Mouse (Mus musculus) neutrophil, adult 5-6 weeks (primary cell): Measurements from ENCODE around the gene Akap6. TPM values are rescaled to one million over a fixed set of nuclear protein-coding genes. Genes with fewer than 3 reads are reported as not detected.

ENCODE experiments used
- ATAC-seq: fragments of 151-379, 151-347 bp; 2 replicates; pipeline ENCODE4 v1.8.0; 2017; ENCODE audit warnings: mild to moderate bottlenecking, moderate TSS enrichment; ENCODE audit not compliant: insufficient number of reproducible peaks, poor library complexity, low FRiP score, severe bottlenecking; ENCODE audit errors: extremely low read depth
- total RNA-seq: library from RNA; stranded (forward); fragments of 200-1000 nt; gene quantifications from 2 replicates; pipeline ENCODE4 v1.2.3, GENCODE M21; 2017

The Akap6 gene
- total RNA-seq, 1 experiment from 2014 or later = under 0.01 TPM

DNA sequence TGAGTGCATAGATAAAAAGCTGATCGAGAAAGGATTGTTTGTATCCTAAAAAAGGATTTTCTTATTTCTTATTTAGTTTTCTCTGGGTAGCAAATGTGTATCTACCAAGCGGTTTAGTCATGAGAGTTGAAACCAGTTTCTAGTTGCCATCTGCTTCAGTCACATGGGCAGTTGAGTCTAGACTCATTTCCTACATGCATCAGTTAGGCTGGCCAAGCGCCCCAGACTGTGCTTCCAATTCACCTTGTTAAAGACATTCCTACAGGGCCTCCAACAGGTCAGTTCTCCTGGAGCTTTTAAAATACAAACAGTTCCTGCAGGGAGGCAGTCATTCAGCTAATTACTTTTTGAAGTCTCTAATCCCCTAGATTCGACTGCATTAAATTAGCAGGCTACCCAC lies 176.9 kb downstream of the Akap6 start:
- no peak for ATAC-seq

DNA sequence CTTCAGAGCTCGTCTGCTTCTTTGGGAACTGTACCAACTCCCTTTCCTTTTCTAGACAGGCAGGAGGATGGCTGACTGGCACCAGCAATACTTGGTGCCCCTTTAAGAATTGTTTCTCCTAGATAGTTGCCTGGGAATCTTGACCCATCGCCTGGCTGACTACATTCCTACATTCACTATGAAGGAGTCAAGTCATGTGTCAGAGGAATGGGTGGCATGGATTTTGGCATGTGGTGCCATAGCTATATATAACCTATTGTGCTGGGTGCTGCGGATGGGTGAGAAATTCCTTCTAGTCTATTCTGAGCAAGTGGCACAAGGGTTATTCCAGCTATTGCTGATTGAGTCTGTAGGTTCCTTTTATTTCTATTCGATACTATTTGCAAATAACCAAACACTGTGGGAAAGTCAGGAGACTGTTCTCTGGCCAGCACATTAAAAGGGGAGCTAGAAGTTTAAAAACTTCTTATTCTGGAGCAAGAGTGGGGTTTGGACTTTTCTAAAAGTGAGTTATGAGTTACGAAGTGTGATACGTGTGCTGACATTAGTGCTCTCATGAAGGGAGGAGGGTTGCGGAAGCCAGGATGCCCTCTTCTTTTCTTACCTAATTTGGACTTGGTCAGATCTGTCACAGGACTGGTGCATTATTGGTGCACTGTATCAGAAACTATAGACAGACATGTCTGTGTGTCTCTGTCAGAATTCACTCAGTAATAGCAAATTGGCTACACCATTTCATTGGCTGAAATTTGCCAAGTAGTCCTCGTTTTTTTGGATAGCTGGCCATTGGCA lies 178.0 kb downstream of the Akap6 start:
- no peak for ATAC-seq

DNA sequence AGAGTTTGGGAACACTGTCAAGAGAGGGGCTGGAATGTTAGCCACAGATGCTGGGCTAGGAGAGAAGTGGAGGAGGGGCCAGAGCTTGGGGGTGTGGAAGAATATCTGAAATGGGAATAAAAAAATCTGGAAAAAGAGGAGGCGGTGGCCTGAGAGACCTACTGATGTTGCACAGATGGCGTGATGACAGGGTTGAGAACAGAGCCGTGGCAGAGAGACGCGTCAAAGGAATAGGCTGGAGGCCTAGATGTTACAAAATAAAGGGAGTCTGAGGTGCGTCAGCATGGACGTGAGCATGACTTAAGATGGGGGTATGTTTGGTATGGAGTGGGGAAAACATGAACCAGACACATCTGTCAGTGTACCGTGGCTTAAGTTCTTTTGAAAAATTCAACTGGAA lies 180.1 kb downstream of the Akap6 start:
- ATAC-seq = no peak

DNA sequence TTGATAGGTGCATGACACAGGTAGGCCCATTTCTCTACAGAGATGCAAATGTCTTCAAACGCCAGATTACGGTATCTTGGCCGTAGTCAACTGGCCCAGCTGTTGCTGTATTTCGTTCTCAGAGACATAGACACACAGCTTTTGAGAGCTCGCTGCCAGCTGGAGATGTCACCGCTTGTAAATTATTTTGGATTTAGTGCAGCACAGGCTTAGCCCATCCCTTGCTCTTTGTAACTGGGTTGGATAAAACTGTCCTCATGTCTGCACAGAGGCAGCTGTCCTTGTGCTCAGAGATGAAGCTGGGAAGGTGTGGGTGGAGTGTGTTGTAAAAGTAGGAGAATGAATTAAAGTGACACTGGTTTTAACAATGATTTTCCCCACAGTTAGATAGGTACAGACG lies 193.3 kb downstream of the Akap6 start:
- ATAC-seq = no peak

DNA sequence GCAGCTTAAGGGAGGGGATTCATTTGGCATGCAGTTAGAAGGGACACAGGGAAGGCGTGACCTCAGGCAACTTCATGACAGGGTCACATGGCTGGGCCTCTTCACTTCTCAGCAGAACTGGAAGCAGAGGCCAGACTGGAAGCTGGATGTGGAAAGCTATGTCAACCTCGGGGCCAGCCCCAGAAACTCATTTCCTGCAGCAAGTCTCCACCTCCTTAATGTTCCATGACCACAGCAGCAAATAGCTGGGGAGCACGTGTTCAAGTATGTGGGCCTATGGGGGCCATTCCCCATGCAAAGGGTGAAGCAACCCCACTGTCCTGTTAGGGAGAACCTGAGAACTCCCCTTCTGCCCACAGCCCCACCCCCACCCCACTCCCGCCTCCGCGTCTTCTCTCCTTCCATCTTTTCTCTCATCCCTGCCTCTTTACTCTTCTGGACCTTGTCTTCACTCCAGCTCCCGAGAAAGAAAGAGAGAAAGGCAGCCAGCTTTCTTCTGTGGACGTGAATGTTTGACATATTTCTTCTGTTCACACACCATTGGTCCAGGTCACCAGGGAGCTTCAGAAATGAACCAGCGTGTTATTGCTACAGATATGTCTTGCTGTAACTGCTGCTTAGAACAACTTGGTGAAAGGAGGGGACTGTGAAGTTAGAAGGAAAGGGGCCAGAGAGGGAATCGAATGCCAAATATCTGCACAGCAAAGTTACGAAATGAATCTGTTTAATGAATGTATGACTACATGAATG lies 194.6 kb downstream of the Akap6 start:
- no peak for ATAC-seq

DNA sequence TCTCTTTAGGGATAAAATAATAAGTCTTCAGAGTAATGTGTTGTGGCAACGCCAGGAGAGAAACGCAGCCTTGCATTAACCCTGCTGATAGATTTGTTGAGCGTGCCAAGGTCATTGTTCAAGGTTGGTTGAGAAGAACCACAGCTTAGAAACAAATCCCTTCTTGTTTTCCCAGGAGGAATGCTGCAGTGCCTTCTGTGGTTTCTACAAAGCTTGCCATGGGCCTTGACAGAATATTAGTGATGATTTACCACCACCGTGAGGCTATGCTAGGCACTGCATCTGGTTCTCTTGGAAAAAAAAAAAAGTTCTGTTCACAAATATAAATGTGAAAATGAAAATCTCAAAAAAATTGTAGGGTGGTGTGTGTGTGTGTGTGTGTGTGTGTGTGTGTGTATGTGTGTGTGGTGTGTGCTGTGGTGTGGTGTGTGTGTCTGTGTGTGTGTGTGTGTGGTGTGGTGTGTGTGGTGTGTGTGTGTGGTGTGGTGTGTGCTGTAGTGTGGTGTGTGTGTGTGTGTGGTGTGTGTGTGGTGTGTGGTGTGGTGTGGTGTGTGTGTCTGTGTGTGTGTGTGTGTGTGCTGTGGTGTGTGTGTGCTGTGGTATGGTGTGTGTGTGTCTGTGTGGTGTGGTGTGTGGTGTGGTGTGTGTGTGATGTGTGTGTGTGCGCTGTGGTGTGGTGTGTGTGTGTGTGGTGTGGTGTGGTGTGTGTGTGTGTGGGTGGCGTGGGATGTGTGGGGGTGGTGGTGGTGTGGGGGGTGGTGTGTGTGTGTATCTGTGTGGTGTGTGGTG lies 196.7 kb downstream of the Akap6 start:
- no peak for ATAC-seq

DNA sequence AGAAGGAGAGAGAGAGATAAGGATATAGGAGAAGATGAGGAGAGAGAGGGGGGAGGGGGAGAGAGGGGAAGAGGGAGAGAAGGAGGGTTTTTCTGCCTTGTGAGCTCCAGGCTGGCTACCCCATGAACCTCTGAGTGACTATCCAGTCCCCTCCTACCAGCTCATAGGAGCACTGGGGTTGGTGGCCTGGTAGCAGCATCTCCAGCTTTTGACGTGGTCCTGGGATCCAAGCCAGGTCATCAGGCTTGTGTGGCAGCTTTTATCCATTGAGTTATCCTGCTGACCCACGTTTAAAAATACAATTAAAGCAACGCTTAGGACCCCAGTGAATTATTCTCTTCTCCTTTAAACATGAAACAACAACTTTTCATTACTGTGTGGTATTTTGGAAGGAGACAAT lies 197.6 kb downstream of the Akap6 start:
- ATAC-seq = no peak

DNA sequence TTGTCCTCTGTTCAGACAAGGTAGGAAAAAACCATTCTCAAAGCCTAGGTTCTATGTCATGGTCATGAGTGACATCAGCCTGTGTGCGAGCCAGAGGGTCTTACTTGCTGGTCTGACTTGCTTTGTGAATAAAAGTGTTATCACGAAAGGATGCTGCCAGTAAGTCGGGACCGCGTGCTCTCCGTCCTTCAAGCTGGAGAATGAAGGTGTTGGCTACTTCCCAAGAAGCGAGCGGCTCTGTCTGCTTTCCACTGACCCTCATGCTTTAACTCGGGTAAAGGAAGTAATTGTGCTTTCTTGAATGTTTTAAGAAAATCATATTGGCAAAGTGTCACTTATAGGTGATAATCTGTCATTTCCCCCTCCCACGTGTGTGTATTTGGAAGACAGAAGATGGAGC lies 198.9 kb downstream of the Akap6 start:
- no peak for ATAC-seq

DNA sequence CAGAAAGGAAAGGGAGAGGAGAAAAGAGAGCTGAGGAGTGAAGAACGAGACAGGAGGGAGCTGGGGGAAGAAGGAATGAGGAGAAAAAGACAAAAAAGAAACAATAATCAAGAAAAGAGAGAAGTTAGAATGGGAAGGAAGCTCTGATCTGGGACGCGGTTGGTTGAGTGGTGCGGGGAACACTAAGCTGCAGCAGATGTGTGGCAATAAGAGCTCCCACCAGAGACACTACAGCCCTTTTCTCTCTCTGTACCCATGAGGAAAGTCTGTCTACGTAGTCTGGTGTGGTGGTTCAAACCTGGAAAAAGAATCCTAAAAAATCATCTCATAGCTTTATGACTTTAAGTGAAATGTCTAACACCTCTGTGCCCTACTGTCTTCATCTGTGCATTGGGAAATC lies 204.9 kb downstream of the Akap6 start:
- ATAC-seq = no peak

DNA sequence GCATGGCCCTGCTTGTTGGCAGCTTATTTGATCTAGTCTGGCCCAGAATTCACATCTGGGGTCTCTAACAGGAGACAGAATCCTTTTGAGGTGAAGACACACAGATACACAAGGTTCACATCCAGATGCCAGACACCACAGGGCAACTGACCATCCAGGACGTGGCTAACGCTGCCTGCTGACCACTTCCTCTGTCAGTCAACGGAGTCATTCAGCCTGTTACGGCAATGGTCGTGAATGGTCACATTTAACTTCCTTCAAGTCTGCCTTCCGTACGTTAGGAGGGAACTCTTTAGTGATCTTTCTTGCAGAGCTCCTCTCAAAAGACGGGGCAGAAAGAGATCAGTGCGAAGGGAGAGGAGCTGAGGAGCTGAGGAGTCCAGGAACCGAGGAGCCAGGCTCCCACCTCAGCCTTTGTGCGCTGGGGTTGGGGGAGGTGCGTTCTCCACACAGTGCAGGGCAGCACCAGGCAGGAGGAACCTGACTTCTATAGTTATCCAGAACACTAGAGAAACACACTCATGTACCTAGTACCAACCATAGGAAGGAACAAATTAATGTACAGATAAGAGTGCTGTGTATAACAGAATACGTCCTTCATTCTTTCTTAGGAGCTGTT lies 209.4 kb downstream of the Akap6 start:
- 0 out of 2 replicates have a peak, but pooled peaks have one; percentile 19 for ATAC-seq

DNA sequence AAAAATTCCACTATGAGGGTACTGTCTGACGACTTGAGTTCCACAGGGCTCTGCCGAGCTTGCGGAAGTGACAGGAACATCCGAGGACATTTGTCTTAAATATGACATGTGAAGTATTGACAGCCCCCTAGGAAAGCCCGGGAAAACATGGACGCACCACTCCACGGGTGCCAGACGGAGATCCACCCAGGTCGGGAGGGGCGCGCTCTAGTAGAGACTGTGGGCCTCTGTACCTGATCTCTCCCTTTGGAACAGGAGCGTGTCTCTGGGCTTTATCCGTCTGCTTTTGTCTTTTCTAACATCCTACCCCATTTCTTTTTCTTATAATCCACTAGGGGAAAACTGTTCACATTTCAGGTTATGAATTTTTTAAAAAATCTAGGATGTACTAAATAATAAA lies 211.2 kb downstream of the Akap6 start:
- no peak for ATAC-seq

DNA sequence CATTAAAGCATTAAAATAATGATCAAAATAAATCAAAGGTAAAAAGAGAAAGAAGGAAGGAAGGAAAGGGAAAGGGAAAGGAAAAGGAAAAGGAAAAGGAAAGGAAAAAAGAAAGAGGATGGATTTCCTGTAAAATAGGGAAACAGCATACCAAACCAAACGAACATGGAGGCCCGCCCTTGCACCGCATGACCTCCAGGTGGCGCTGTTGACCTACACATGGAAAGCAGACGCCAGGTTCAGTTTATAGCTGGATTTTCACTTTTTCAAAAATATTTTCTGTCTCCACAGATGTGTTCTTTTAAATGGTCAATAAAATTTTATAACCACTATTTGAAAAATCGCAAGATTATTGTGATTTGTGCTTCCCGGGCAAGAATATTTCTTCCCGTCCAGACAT lies 211.6 kb downstream of the Akap6 start:
- ATAC-seq = 0 out of 2 replicates have a peak, but pooled peaks have one; percentile 44

DNA sequence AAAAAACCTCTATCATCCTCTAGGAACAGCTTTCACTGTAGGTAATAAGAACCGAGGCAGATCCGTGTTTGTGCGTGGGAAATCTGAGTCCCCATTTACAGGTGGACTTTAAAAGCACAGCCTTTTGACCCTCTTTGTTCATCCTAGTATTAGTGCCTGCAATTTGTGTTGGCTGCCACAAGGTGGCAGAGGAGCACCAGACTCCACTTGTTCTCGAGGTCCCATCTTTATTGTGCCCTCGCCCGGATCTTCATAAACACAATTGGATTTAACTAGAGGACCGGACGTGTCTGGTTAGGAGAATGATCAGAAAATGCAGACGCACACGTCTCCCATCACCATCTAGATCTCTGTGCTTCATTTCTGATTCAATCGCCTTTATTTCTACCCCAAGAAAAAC lies 219.8 kb downstream of the Akap6 start:
- no peak for ATAC-seq

DNA sequence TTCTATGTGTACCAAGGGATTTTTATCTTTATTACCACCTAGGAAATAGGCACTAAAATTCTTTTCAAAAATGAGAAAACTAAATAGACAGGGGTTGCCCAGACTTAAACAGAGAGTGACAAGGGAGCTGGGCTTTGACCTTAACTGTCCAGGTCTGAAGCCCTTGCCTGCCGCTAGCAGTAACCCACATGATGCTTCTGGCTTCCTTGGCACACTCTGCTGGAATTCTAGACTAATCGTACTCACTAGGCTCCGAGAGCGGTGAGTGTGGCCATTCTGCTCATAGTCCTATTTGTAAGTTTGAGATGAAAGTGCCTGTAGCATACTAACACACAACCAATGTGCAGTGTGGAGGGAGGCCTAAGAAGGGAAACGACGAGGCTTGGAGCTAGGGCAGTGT lies 223.3 kb downstream of the Akap6 start:
- ATAC-seq = no peak

DNA sequence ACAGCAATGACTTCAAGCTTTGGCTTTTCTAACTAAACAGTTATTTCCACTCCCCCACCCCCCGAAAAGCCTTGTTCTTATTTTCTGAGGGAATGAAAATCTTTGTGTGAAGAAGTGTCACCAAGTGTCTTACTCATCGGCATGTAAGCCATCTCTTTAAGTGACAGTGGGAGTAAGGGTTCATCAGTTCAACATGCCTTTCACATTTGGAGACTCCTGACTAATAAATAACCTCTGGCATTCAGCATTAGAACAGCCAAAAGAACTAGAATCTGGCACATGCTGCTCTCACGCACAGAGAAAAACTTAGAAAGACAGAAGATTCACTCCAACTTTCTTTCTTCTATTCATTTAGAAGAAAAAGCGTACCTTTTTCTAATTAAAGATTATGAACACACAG lies 226.3 kb downstream of the Akap6 start:
- ATAC-seq = no peak

DNA sequence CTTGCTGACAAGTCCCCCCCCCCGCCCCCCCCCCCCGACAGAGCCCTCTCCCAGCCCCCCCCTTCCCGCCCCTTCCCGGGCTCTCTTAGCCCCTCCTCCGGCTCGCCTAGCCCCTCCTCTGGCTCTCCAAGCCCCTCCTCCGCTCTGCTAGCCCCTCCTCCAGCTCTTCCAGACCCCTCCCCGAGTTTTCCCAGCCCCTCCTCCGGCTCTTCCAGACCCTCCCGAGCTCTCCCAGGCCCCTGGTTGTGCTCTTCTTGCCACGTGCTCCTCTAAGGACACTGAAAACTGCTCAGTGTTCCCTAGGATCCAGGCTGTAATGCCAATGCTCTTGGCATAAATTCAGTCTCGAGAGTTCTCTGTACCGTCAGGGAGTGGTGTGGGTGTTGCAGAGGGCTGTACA lies 234.6 kb downstream of the Akap6 start:
- no peak for ATAC-seq

DNA sequence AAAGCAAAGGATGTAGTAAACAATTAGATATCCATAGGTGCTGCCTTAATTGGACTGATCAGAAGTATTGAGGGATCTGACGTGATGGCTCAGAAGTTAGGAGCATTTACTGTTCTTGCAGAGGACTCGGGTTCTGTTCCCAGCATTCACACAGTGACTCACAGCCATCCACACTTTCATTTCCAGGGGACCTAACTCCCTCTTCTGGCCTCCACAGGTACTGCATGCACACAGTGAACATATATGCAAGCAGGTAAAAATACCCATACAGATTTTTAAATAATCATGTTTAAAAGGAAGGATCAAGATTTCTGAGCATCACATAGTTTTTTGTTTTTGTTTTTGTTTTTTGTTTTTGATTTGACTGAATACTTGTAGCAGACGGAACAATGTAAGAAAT lies 235.8 kb downstream of the Akap6 start:
- no peak for ATAC-seq

DNA sequence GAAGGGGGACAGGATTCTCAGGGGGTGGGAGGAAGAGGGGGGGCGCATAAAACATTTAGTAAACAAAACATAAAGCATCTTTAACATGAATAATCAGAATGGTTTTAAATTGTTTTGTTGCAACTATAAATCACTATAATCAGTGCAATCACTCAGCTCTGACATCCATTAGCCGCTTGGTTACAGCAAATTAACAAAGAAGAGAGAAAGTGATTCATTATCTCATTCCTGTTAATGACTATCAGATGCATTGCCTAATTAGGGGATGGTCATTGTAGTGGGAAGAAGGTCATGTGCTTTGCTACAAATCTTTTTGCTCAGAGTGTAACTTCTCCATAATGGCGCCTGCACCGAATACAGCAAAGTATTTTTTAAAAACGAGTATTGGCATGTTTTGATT lies 239.6 kb downstream of the Akap6 start:
- ATAC-seq = no peak

DNA sequence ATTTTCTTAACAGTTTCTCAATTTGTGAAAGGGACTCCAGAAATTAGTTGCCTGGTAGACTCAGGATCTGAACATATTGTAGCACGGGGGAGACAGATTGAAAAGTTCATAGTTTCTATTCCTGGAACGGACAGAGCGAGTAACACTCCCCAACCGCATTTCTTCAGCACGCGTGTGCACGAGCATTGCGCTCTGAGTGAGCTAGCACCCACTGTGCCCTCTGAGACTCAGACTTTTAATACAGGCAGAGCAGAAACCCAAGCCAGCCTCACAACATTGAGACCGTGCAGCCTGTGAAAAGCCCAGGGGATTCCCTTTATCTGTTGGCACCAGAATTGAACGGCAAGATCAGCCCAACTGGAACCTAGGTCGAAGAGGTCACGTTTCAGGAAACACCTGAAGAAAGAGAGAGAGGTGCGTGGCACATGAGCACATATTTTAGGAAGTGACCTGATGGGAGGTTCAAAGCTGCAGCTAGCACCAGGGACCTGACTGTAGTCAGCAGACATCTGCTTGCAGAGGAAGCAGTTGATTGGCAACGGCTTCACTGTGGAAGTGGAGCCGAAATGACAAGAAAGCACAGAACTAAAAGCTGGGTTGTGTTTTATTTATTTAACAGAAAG lies 240.3 kb downstream of the Akap6 start:
- ATAC-seq = no peak
